Mouse (Mus musculus) erythroblast, embryonic 14.5 days (primary cell): ENCODE results near the gene Eci2.

Source experiments
- GATA1 ChIP-seq: IDR thresholded peaks from 2 replicates; pipeline ENCODE4 v1.6.1; 2012; ENCODE audit warnings: low read length, inconsistent platforms, mixed read lengths
- TAL1 ChIP-seq: IDR thresholded peaks from 3 replicates; pipeline ENCODE4 v1.6.1; 2012; ENCODE audit warnings: low read length, inconsistent platforms, mixed read lengths

DNA sequence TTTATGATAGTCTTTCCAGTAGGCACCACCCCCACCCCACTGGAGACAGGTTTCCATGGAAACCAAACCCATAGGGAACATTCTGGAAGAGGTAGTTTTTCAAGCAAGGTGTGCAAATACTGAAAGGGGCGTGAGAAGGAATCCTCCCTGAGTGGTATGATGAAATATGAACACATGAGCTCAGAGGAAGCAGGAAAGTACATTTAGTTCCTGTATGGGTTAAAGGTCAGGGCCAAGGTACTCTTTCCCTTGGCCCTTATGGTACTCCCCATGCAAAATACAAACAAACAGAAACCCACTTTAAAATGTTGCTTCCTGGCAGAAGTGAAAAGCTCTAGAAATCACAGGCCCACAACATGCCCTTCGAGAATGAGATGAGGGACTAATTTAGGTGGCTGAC, 39.1 kb upstream of the Eci2 start:
- TF ChIP-seq TAL1, result no peak
- no peak for TF ChIP-seq GATA1
